Mouse (Mus musculus) liver, embryonic 16.5 days (tissue): ENCODE data around the gene Gm11397. TPM values are rescaled to one million over a fixed set of nuclear protein-coding genes. Genes with fewer than 3 reads are reported as not detected.
"Not testable (repeated sequence)": the region's sequence is repeated elsewhere in the genome, so short reads cannot be mapped to it uniquely, and the experiment has no call there.

Experiments used
- ATAC-seq: fragments of 200-750 bp; cut with Nextera tagmentation; 2 replicates; pipeline ENCODE4 v1.8.0; 2017; ENCODE audit warnings: low read depth, mild to moderate bottlenecking, moderate number of reproducible peaks, moderate library complexity
- H3K27ac ChIP-seq: fragments of 300-500 bp; sonication (generic); 2 replicates; pipeline ENCODE4 v1.5.1; 2014; ENCODE audit warnings: mild to moderate bottlenecking, low read length
- H3K27me3 ChIP-seq: fragments of 300-500 bp; sonication (generic); 2 replicates; pipeline ENCODE4 v1.6.1; 2014; ENCODE audit warnings: low read depth, low read length, mixed read lengths; ENCODE audit not compliant: control insufficient read depth, insufficient read depth
- H3K36me3 ChIP-seq: fragments of 300-500 bp; sonication (generic); 2 replicates; pipeline ENCODE4 v1.6.1; 2014; ENCODE audit warnings: mild to moderate bottlenecking; ENCODE audit not compliant: control insufficient read depth, insufficient read depth
- H3K4me1 ChIP-seq: fragments of 300-500 bp; sonication (generic); 2 replicates; pipeline ENCODE4 v1.6.1; 2014; ENCODE audit warnings: low read depth, low read length, mixed read lengths; ENCODE audit not compliant: control insufficient read depth
- H3K4me2 ChIP-seq: fragments of 300-500 bp; sonication (generic); 2 replicates; pipeline ENCODE4 v1.6.1; 2014; ENCODE audit warnings: low read depth, low read length, mixed read lengths
- H3K4me3 ChIP-seq: fragments of 300-500 bp; sonication (generic); 2 replicates; pipeline ENCODE4 v1.5.1; 2014; ENCODE audit warnings: low read depth, mild to moderate bottlenecking, low read length
- H3K9ac ChIP-seq: fragments of 300-500 bp; sonication (generic); 2 replicates; pipeline ENCODE4 v1.6.1; 2014; ENCODE audit warnings: low read depth, low read length
- H3K9me3 ChIP-seq: fragments of 300-500 bp; sonication (generic); replicated peaks from 2 replicates; pipeline ENCODE4 v1.6.1; 2016; ENCODE audit warnings: low read length; ENCODE audit not compliant: control insufficient read depth
- WGBS: fragments of 180-500 bp; shearing (Covaris S2); extraction: QIAGEN DNeasy Blood & Tissue Kit; methylation state at CpG from one replicate; pipeline ENCODE4 v1.1.7; 2014; ENCODE audit not compliant: insufficient replicate concordance; 5-methylcytosine and 5-hydroxymethylcytosine counted together
- polyA plus RNA-seq: library from polyadenylated mRNA; unstranded; fragments of >200 nt; fragmentation: Nextera tagmentation; extraction: Ambion mirVana; gene quantifications from 2 replicates; pipeline ENCODE4 v1.2.1, GENCODE M21; 2015

Gene Gm11397
- polyA plus RNA-seq = not detected in 2 replicates

DNA sequence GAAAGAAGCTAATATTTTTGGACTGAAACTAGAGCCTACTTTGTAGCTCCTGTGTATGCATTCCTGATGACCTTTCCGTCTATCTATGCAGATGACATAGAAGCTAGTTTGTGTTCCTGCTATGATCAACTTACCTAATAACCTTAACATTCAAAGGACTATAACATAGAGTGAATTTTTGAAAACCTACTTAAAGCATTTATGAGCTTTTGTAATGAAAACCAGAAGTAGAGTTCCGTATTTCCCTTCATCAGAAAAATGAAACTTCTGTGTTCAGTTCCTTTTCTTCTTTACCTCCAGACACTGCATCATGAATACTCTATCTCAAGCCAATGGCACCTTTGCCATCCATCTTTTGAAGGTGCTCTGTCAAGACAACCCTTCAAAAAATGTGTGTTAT is at the start of gene Gm11397:
Gene Gm11397 (plus strand): TSS at position 301 of the 400 bp plus-strand sequence.
- H3K9ac ChIP-seq, H3K4me1 ChIP-seq, H3K4me3 ChIP-seq, H3K4me2 ChIP-seq, H3K27ac ChIP-seq, H3K36me3 ChIP-seq, ATAC-seq, H3K27me3 ChIP-seq, H3K9me3 ChIP-seq: not testable (repeated sequence)
- 50% methylated on average over 2 of the region's 2 CpGs for WGBS

DNA sequence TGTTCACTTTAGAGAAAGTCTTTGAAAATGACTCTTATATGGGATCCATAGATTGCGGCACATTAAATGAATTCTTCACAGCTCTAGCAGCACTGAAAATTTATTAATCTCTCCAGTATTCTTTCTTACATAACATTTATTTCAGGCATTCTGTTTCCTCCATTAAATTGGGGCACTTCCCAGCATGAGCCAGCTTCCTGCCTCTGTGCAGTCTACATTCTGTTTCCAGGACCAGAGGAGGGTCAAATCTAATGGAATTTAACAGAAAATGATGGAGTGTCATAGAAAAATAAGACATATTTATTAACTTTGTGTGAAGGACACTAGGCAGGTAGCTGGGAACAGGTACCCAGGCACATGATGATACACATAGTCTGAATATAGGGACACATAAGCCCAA is 38.9 kb upstream of the Gm11397 start:
- H3K27ac ChIP-seq, H3K4me3 ChIP-seq, H3K4me1 ChIP-seq, ATAC-seq, H3K27me3 ChIP-seq, H3K9ac ChIP-seq, H3K36me3 ChIP-seq, H3K9me3 ChIP-seq, H3K4me2 ChIP-seq: not testable (repeated sequence)
- no CpG with 5 or more reads among the region's 1 CpGs for WGBS

DNA sequence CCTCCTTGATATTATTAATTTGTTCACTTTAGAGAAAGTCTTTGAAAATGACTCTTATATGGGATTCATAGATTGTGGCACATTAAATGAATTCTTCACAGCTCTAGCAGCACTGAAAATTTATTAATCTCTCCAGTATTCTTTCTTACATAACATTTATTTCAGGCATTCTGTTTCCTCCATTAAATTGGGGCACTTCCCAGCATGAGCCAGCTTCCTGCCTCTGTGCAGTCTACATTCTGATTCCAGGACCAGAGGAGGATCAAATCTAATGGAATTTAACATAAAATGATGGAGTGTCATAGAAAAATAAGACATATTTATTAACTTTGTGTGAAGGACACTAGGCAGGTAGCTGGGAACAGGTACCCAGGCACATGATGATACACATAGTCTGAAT is 37.2 kb downstream of the Gm11397 start:
- H3K4me3 ChIP-seq, H3K4me2 ChIP-seq, H3K27me3 ChIP-seq, H3K9ac ChIP-seq, H3K36me3 ChIP-seq, H3K9me3 ChIP-seq, ATAC-seq, H3K27ac ChIP-seq, H3K4me1 ChIP-seq: not testable (repeated sequence)

Other genes starting within 250 kb of the Gm11397 start
- gene Serpinb9c, start 236.0 kb upstream of the Gm11397 start, polyA plus RNA-seq = not detected in 2 replicates
- gene Serpinb9d, start 202.8 kb upstream of the Gm11397 start, polyA plus RNA-seq = not detected in 2 replicates
- gene Serpinb9e, start 146.1 kb upstream of the Gm11397 start, polyA plus RNA-seq = not detected in 2 replicates
- not detected in 2 replicates for gene Serpinb9f, start 71.7 kb upstream of the Gm11397 start, polyA plus RNA-seq
- not detected in 2 replicates for gene Serpinb9g, start 89.0 kb downstream of the Gm11397 start, polyA plus RNA-seq